Mouse (Mus musculus) myocyte (in vitro differentiated cells): ENCODE data around the gene Mast4. TPM values are rescaled to one million over a fixed set of nuclear protein-coding genes. Genes with fewer than 3 reads are reported as not detected.
A peak's percentile ranks its signal among the peaks of the same experiment; 100 is the strongest.

Experiments
- H3K27me3 ChIP-seq: one replicate; pipeline ENCODE4 v1.6.1; 2011; ENCODE audit not compliant: control insufficient read depth, insufficient read depth, insufficient read length
- H3K36me3 ChIP-seq: one replicate; pipeline ENCODE4 v1.6.1; 2011; ENCODE audit not compliant: control insufficient read depth, insufficient read depth
- H3K4me2 ChIP-seq: one replicate; pipeline ENCODE4 v1.6.1; 2011; ENCODE audit warnings: low read depth, control low read depth
- H3K4me3 ChIP-seq: one replicate; pipeline ENCODE4 v1.5.1; 2011; ENCODE audit warnings: mild to moderate bottlenecking, control low read depth, moderate library complexity
- H3K79me2 ChIP-seq: one replicate; pipeline ENCODE4 v1.6.1; 2011; ENCODE audit not compliant: control insufficient read depth, insufficient read depth
- H3ac ChIP-seq: one replicate; pipeline ENCODE4 v1.6.1; 2011; ENCODE audit not compliant: control insufficient read depth, insufficient read length
- CEBPB ChIP-seq: IDR thresholded peaks from 2 replicates; pipeline ENCODE4 v1.6.1; 2011; ENCODE audit warnings: mild to moderate bottlenecking, moderate library complexity; ENCODE audit not compliant: poor library complexity, insufficient read depth, severe bottlenecking
- E2F4 ChIP-seq: IDR thresholded peaks from one replicate; pipeline ENCODE4 v1.6.1; 2011; ENCODE audit warnings: mild to moderate bottlenecking, control low read depth, moderate library complexity; ENCODE audit not compliant: insufficient read depth
- MAX ChIP-seq: IDR thresholded peaks from one replicate; pipeline ENCODE4 v1.6.1; 2011; ENCODE audit warnings: low read depth, mild to moderate bottlenecking, control low read depth
- MYOD1 ChIP-seq, 3 experiments: IDR thresholded peaks; one replicate each; pipeline ENCODE4 v1.6.1; 2011; ENCODE audit warnings: control low read depth in 2 of 3, low read depth in 2 of 3, mild to moderate bottlenecking in 2 of 3, moderate library complexity in 1 of 3; ENCODE audit not compliant: insufficient read length in 2 of 3, control insufficient read depth in 1 of 3
- MYOG ChIP-seq, 3 experiments: IDR thresholded peaks; one replicate each; pipeline ENCODE4 v1.6.1; 2011; ENCODE audit warnings: control low read depth in 2 of 3, low read depth in 2 of 3, mild to moderate bottlenecking in 2 of 3; ENCODE audit not compliant: insufficient read length in 2 of 3, control insufficient read depth in 1 of 3, insufficient read depth in 1 of 3
- POLR2A ChIP-seq: IDR thresholded peaks from one replicate; pipeline ENCODE4 v1.6.1; 2011; ENCODE audit warnings: low read depth, mild to moderate bottlenecking, control low read depth, moderate library complexity; ENCODE audit not compliant: insufficient read length
- POLR2AphosphoS2 ChIP-seq: IDR thresholded peaks from one replicate; pipeline ENCODE4 v1.6.1; 2011; ENCODE audit warnings: low read depth, control low read depth; ENCODE audit not compliant: insufficient read length
- REST ChIP-seq: IDR thresholded peaks from one replicate; pipeline ENCODE4 v1.6.1; 2011; ENCODE audit warnings: mild to moderate bottlenecking, control low read depth, moderate library complexity; ENCODE audit not compliant: insufficient read depth, insufficient read length
- SRF ChIP-seq: IDR thresholded peaks from one replicate; pipeline ENCODE4 v1.6.1; 2011; ENCODE audit warnings: low read depth; ENCODE audit not compliant: control insufficient read depth, insufficient read length
- TCF12 ChIP-seq: IDR thresholded peaks from one replicate; pipeline ENCODE4 v1.6.1; 2011; ENCODE audit warnings: mild to moderate bottlenecking, control low read depth; ENCODE audit not compliant: poor library complexity, insufficient read depth, severe bottlenecking
- TCF3 ChIP-seq: IDR thresholded peaks from one replicate; pipeline ENCODE4 v1.6.1; 2011; ENCODE audit warnings: low read depth, control low read depth; ENCODE audit not compliant: insufficient read length
- USF1 ChIP-seq: IDR thresholded peaks from one replicate; pipeline ENCODE4 v1.6.1; 2011; ENCODE audit warnings: low read depth, mild to moderate bottlenecking, control low read depth, moderate library complexity
- polyA plus RNA-seq: library from polyadenylated mRNA; unstranded; fragments of >200 nt; fragmentation: generic; extraction: Trizol; gene quantifications from one replicate; pipeline ENCODE4 v1.2.1, GENCODE M21; 2012; ENCODE audit warnings: missing spikeins

Mast4 gene
- polyA plus RNA-seq, 1 experiment: 15.0 TPM

GRCm38 (mm10) chr13:102877154-102877553, 457.1 kb downstream of the Mast4 start:
- no peak overlapping the region for H3K4me3 ChIP-seq
- no peak overlapping the region for H3K4me2 ChIP-seq
- H3K79me2 ChIP-seq: peaks cover 97% of the 10 kb centered on the region
- H3K27me3 ChIP-seq: no peaks in the 10 kb centered on the region
- no peak for TF ChIP-seq REST
- TF ChIP-seq USF1: no peak
- no peak for TF ChIP-seq SRF
- TF ChIP-seq MYOG (IDR thresholded peaks at IDR 0.05; ENCODE audit: control insufficient read depth in 1 of 3, insufficient read depth in 1 of 3, insufficient read length in 2 of 3, low read depth in 2 of 3): no peak
- no peak for TF ChIP-seq POLR2A
- no peak for TF ChIP-seq MYOD1 (IDR thresholded peaks at IDR 0.05; ENCODE audit: control insufficient read depth in 1 of 3, insufficient read length in 2 of 3, low read depth in 2 of 3)
- TF ChIP-seq CEBPB: no peak
- TF ChIP-seq TCF3: no peak
- no peak for TF ChIP-seq MAX
- TF ChIP-seq E2F4: no peak
- no peak for TF ChIP-seq POLR2AphosphoS2
- no peak for TF ChIP-seq TCF12
- H3K36me3 ChIP-seq: peaks cover 4% of the 10 kb centered on the region
- no peak overlapping the region for H3ac ChIP-seq

- H3K4me2 ChIP-seq: peak overlapping the region; percentile 55
- H3K27me3 ChIP-seq: no peaks in the 10 kb centered on the region
- peaks cover 4% of the 10 kb centered on the region for H3K36me3 ChIP-seq
- no peak overlapping the region for H3K4me3 ChIP-seq
- no peak for TF ChIP-seq POLR2A
- TF ChIP-seq POLR2AphosphoS2: no peak
- TF ChIP-seq REST: no peak
- no peak for TF ChIP-seq TCF12
- H3ac ChIP-seq: no peak overlapping the region
- peaks cover 99% of the 10 kb centered on the region for H3K79me2 ChIP-seq
Observed at GRCm38 (mm10) chr13:102875520-102875919, 458.8 kb downstream of the Mast4 start.

GRCm38 (mm10) chr13:102875144-102875476, 459.2 kb downstream of the Mast4 start:
- no peaks in the 10 kb centered on the region for H3K27me3 ChIP-seq
- TF ChIP-seq POLR2A (no peak), MAX (no peak), USF1 (no peak), SRF (no peak), MYOD1 (IDR thresholded peaks at IDR 0.05; ENCODE audit: control insufficient read depth in 1 of 3, insufficient read length in 2 of 3, low read depth in 2 of 3) (no peak), CEBPB (no peak), REST (no peak), TCF12 (no peak), POLR2AphosphoS2 (no peak), E2F4 (no peak), TCF3 (no peak), MYOG (IDR thresholded peaks at IDR 0.05; ENCODE audit: control insufficient read depth in 1 of 3, insufficient read depth in 1 of 3, insufficient read length in 2 of 3, low read depth in 2 of 3) (no peak)
- H3K4me2 ChIP-seq: peak overlapping the region; percentile 55
- H3K36me3 ChIP-seq: peaks cover 4% of the 10 kb centered on the region
- no peak overlapping the region for H3K4me3 ChIP-seq
- H3K79me2 ChIP-seq: peaks cover 99% of the 10 kb centered on the region
- no peak overlapping the region for H3ac ChIP-seq

GRCm38 (mm10) chr13:102874465-102875143, 459.7 kb downstream of the Mast4 start:
- H3ac ChIP-seq: no peak overlapping the region

GRCm38 (mm10) chr13:102873412-102874016, 460.8 kb downstream of the Mast4 start:
- H3K4me3 ChIP-seq: no peak overlapping the region
- TF ChIP-seq REST: no peak
- no peak for TF ChIP-seq POLR2AphosphoS2
- no peak for TF ChIP-seq MYOD1 (IDR thresholded peaks at IDR 0.05; ENCODE audit: control insufficient read depth in 1 of 3, insufficient read length in 2 of 3, low read depth in 2 of 3)
- TF ChIP-seq POLR2A: no peak
- TF ChIP-seq MYOG (IDR thresholded peaks at IDR 0.05; ENCODE audit: control insufficient read depth in 1 of 3, insufficient read depth in 1 of 3, insufficient read length in 2 of 3, low read depth in 2 of 3): peak in 1 of 3 experiments; percentile 8
- peak overlapping the region; percentile 55 for H3K4me2 ChIP-seq
- H3K36me3 ChIP-seq: peaks cover 4% of the 10 kb centered on the region
- H3K79me2 ChIP-seq: peaks cover 95% of the 10 kb centered on the region
- H3ac ChIP-seq: no peak overlapping the region
- H3K27me3 ChIP-seq: no peaks in the 10 kb centered on the region

More at GRCm38 (mm10) chr13:102874465-102875143, 459.7 kb downstream of the Mast4 start:
- H3K27me3 ChIP-seq: no peaks in the 10 kb centered on the region
- H3K36me3 ChIP-seq: peaks cover 4% of the 10 kb centered on the region
- TF ChIP-seq CEBPB (no peak), MYOD1 (IDR thresholded peaks at IDR 0.05; ENCODE audit: control insufficient read depth in 1 of 3, insufficient read length in 2 of 3, low read depth in 2 of 3) (peak in 2 of 3 experiments; percentile 26 to 57), MYOG (IDR thresholded peaks at IDR 0.05; ENCODE audit: control insufficient read depth in 1 of 3, insufficient read depth in 1 of 3, insufficient read length in 2 of 3, low read depth in 2 of 3) (peak in 2 of 3 experiments; percentile 51 to 79)
- peaks cover 99% of the 10 kb centered on the region for H3K79me2 ChIP-seq
- H3K4me2 ChIP-seq: peak overlapping the region; percentile 55
- no peak overlapping the region for H3K4me3 ChIP-seq
